Comparison of ENCODE assay signal across 9 mouse cellular contexts in genomic region chr12:110460418-110461300, GRCm38 (mm10). TPM values are rescaled to one million over a fixed set of nuclear protein-coding genes. Genes with fewer than 3 reads are reported as not detected.
A peak's percentile ranks its signal among the peaks of the same experiment; 100 is the strongest.
DNase-seq lines count a peak whose midpoint lies in the region; ATAC-seq lines count a peak whose summit lies in the region.
"Had no signal": no experiment of that assay in that cellular context is flagged by ENCODE, and none has a peak within 500 bp of the region (broad histone marks: within the 10 kb centered on the region; RNA-seq: fewer than 3 reads in every experiment).

No protein-coding gene starts in this region.

- peak; percentile 45 for ATAC-seq in liver, embryonic 13.5 days (ENCODE audit: low read depth)

- H3K4me3 ChIP-seq in liver, embryonic 13.5 days (replicated peaks), result no peak overlapping the region
- H3K4me3 ChIP-seq: limb, embryonic 12.5 days had no signal

- no peaks in the 10 kb centered on the region for H3K36me3 ChIP-seq in liver, embryonic 13.5 days

- DNase-seq in NIH3T3 (ENCODE audit: low read depth), result peak; percentile 11
- peak; percentile 87 for DNase-seq in adrenal gland, postnatal 14 days
- peak; percentile 75 to 82 for DNase-seq in heart, adult 9 months (ENCODE audit: low spot score in 2 of 2)
- no peak for DNase-seq in liver, embryonic 13.5 days
- no peak for DNase-seq in embryo, embryonic 9.5 days (ENCODE audit: extremely low spot score)
- DNase-seq in thymus, postnatal 10 days (ENCODE audit: low spot score in 2 of 2), result no peak
- no peak for DNase-seq in natural killer cell, adult 2 months (ENCODE audit: low spot score in 2 of 2)
- no peak for DNase-seq in frontal cortex, postnatal 10 days (ENCODE audit: low spot score in 2 of 2)

- H3K4me1 ChIP-seq in liver, embryonic 13.5 days (replicated peaks), result peaks cover 31% of the 10 kb centered on the region
- H3K4me1 ChIP-seq: limb, embryonic 12.5 days had no signal

- H3K27ac ChIP-seq in liver, embryonic 13.5 days, result no peak overlapping the region
- H3K27ac ChIP-seq: limb, embryonic 12.5 days had no signal

- H3K9ac ChIP-seq in liver, embryonic 13.5 days, result no peak overlapping the region
- H3K9ac ChIP-seq: limb, embryonic 12.5 days had no signal

- 57% methylated on average over 18 of the region's 18 CpGs for WGBS in liver, embryonic 13.5 days (ENCODE audit: insufficient replicate concordance)

- no peaks in the 10 kb centered on the region for H3K27me3 ChIP-seq in liver, embryonic 13.5 days
- H3K27me3 ChIP-seq: limb, embryonic 12.5 days had no signal

- H3K9me3 ChIP-seq in liver, embryonic 13.5 days (replicated peaks), result no peaks in the 10 kb centered on the region
- H3K9me3 ChIP-seq: limb, embryonic 12.5 days had no signal

- H3K4me2 ChIP-seq in liver, embryonic 13.5 days, result no peak overlapping the region
- H3K4me2 ChIP-seq: limb, embryonic 12.5 days had no signal

RNA-seq across cellular contexts. Expression of gene Ppp2r5c, which starts 13.7 kb away (rescaled TPM):
- total RNA-seq in adrenal gland, postnatal 14 days (2021), result 102 and 107 TPM in 2 replicates
- 86.2 and 97.8 TPM in 2 replicates for polyA plus RNA-seq in liver, embryonic 13.5 days (2015; fragmentation: Nextera tagmentation; extraction: Ambion mirVana)

Comparison
In these comparisons a context has a peak if more than half of its experiments do, and no peak if none do; other contexts are left out.
1. DNase-seq: peak in NIH3T3 (single experiment), adrenal gland, postnatal 14 days (single experiment) and heart, adult 9 months (2 of 2); none in liver, embryonic 13.5 days (single experiment), embryo, embryonic 9.5 days (single experiment), thymus, postnatal 10 days (0 of 2), natural killer cell, adult 2 months (0 of 2) and frontal cortex, postnatal 10 days (0 of 2).